Mouse (Mus musculus): Measurements from ENCODE around the gene Pid1. TPM values are rescaled to one million over a fixed set of nuclear protein-coding genes. Genes with fewer than 3 reads are reported as not detected.

The Pid1 gene
- polyA plus RNA-seq, 1 experiment from 2014 or later, result 84.9 TPM

DNA sequence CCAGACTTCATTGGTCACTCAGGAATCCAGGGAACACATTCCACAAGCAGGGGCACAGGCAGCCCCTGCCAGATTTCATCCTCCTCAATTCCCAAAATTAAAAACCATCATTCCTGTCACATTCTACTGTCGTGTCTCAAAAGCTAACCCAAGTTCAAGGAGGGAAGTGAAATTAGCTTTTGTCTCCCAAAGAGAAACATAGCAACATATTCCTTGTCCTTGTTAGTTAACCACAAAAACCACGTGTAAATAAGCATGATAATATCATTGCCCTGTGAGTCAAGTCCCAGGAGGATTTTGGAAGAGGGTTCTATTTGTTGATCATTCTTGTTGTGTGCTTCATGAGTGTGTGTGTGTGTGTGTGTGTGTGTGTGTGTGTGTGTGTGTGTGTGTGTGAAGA, 164.1 kb downstream of the Pid1 start:
- H3K36me3 ChIP-seq (ENCODE audit: control insufficient read depth, insufficient read depth, low read length), result no peaks in the 10 kb centered on the region
- H3K4me2 ChIP-seq (replicated peaks; ENCODE audit: low read depth, low read length), result no peak overlapping the region
- H3K9ac ChIP-seq (ENCODE audit: low read depth, low read length), result no peak overlapping the region
- H3K27me3 ChIP-seq (ENCODE audit: control insufficient read depth, insufficient read depth, low read length), result no peaks in the 10 kb centered on the region
- no peaks in the 10 kb centered on the region for H3K4me1 ChIP-seq (replicated peaks; ENCODE audit: control insufficient read depth, insufficient read depth, low read length)
- WGBS, result 64% methylated on average over 2 of the region's 2 CpGs
- H3K27ac ChIP-seq (ENCODE audit: low read depth, low read length), result no peak overlapping the region
- no peak for ATAC-seq (ENCODE audit: low FRiP score)
- no peak for DNase-seq (ENCODE audit: low spot score)
- no peaks in the 10 kb centered on the region for H3K9me3 ChIP-seq (ENCODE audit: control insufficient read depth, low read length)
- no peak overlapping the region for H3K4me3 ChIP-seq (ENCODE audit: low read depth, low read length)

- 89% methylated on average over 2 of the region's 2 CpGs for WGBS
- DNase-seq (ENCODE audit: low spot score) (no peak), ATAC-seq (ENCODE audit: low FRiP score) (no peak)
- H3K9ac ChIP-seq (ENCODE audit: low read depth, low read length), result no peak overlapping the region
- no peaks in the 10 kb centered on the region for H3K27me3 ChIP-seq (ENCODE audit: control insufficient read depth, insufficient read depth, low read length)
- H3K4me3 ChIP-seq (ENCODE audit: low read depth, low read length), result no peak overlapping the region
- no peaks in the 10 kb centered on the region for H3K9me3 ChIP-seq (ENCODE audit: control insufficient read depth, low read length)
- H3K4me2 ChIP-seq (replicated peaks; ENCODE audit: low read depth, low read length), result no peak overlapping the region
- no peak overlapping the region for H3K27ac ChIP-seq (ENCODE audit: low read depth, low read length)
- H3K4me1 ChIP-seq (replicated peaks; ENCODE audit: control insufficient read depth, insufficient read depth, low read length), result no peaks in the 10 kb centered on the region
- H3K36me3 ChIP-seq (ENCODE audit: control insufficient read depth, insufficient read depth, low read length), result no peaks in the 10 kb centered on the region
These were observed 165.1 kb downstream of the Pid1 start for GRCm38 (mm10) chr1:84198887-84199286.

- Histone ChIP-seq H3K9me3 (ENCODE audit: control insufficient read depth, low read length) (no peaks in the 10 kb centered on the region), H3K36me3 (ENCODE audit: control insufficient read depth, insufficient read depth, low read length) (no peaks in the 10 kb centered on the region), H3K4me1 (replicated peaks; ENCODE audit: control insufficient read depth, insufficient read depth, low read length) (no peaks in the 10 kb centered on the region), H3K27me3 (ENCODE audit: control insufficient read depth, insufficient read depth, low read length) (no peaks in the 10 kb centered on the region), H3K9ac (ENCODE audit: low read depth, low read length) (no peak overlapping the region), H3K4me2 (replicated peaks; ENCODE audit: low read depth, low read length) (no peak overlapping the region), H3K4me3 (ENCODE audit: low read depth, low read length) (no peak overlapping the region), H3K27ac (ENCODE audit: low read depth, low read length) (no peak overlapping the region)
- DNase-seq (ENCODE audit: low spot score), result no peak
- no peak for ATAC-seq (ENCODE audit: low FRiP score)
These were observed 171.8 kb downstream of the Pid1 start for GRCm38 (mm10) chr1:84192167-84192566.

DNA sequence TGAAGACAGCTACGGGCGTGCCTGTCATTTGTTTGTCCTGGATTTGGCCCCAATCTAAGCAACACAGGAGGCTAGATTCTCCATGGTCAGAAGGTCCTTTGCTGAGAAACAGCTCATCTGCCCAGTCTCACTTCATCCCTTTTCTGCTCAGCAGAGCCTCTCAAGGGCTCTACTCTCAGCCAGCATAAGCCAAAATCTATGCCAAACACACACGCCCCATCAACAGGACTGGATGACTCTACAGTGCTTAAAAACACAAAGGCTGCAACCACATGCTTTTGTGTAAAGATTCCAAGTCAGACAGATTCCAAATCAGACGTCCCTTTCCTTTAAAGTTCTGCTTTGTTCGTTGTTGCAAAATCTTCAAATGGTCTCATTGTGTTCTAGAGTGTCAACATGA, 174.5 kb downstream of the Pid1 start:
- H3K9me3 ChIP-seq (ENCODE audit: control insufficient read depth, low read length), result no peaks in the 10 kb centered on the region
- no peak for DNase-seq (ENCODE audit: low spot score)
- ATAC-seq (ENCODE audit: low FRiP score), result no peak
- 85% methylated on average over 5 of the region's 5 CpGs for WGBS
- no peaks in the 10 kb centered on the region for H3K36me3 ChIP-seq (ENCODE audit: control insufficient read depth, insufficient read depth, low read length)
- H3K4me3 ChIP-seq (ENCODE audit: low read depth, low read length), result no peak overlapping the region
- H3K9ac ChIP-seq (ENCODE audit: low read depth, low read length), result no peak overlapping the region
- no peak overlapping the region for H3K4me2 ChIP-seq (replicated peaks; ENCODE audit: low read depth, low read length)
- H3K27ac ChIP-seq (ENCODE audit: low read depth, low read length), result no peak overlapping the region
- H3K4me1 ChIP-seq (replicated peaks; ENCODE audit: control insufficient read depth, insufficient read depth, low read length), result no peaks in the 10 kb centered on the region
- no peaks in the 10 kb centered on the region for H3K27me3 ChIP-seq (ENCODE audit: control insufficient read depth, insufficient read depth, low read length)

GRCm38 (mm10) chr1:84186756-84187437, 177.1 kb downstream of the Pid1 start:
- Histone ChIP-seq H3K4me1 (replicated peaks; ENCODE audit: control insufficient read depth, insufficient read depth, low read length) (no peaks in the 10 kb centered on the region), H3K4me3 (ENCODE audit: low read depth, low read length) (no peak overlapping the region), H3K27me3 (ENCODE audit: control insufficient read depth, insufficient read depth, low read length) (no peaks in the 10 kb centered on the region), H3K9ac (ENCODE audit: low read depth, low read length) (no peak overlapping the region), H3K27ac (ENCODE audit: low read depth, low read length) (no peak overlapping the region), H3K9me3 (ENCODE audit: control insufficient read depth, low read length) (no peaks in the 10 kb centered on the region), H3K4me2 (replicated peaks; ENCODE audit: low read depth, low read length) (no peak overlapping the region), H3K36me3 (ENCODE audit: control insufficient read depth, insufficient read depth, low read length) (no peaks in the 10 kb centered on the region)
- 67% methylated on average over 4 of the region's 4 CpGs for WGBS
- no peak for DNase-seq (ENCODE audit: low spot score)
- ATAC-seq (ENCODE audit: low FRiP score), result no peak

GRCm38 (mm10) chr1:84177696-84178095, 186.3 kb downstream of the Pid1 start:
- Histone ChIP-seq H3K4me1 (replicated peaks; ENCODE audit: control insufficient read depth, insufficient read depth, low read length) (no peaks in the 10 kb centered on the region), H3K4me2 (replicated peaks; ENCODE audit: low read depth, low read length) (no peak overlapping the region), H3K27ac (ENCODE audit: low read depth, low read length) (no peak overlapping the region), H3K27me3 (ENCODE audit: control insufficient read depth, insufficient read depth, low read length) (no peaks in the 10 kb centered on the region), H3K4me3 (ENCODE audit: low read depth, low read length) (no peak overlapping the region), H3K9me3 (ENCODE audit: control insufficient read depth, low read length) (no peaks in the 10 kb centered on the region), H3K36me3 (ENCODE audit: control insufficient read depth, insufficient read depth, low read length) (no peaks in the 10 kb centered on the region), H3K9ac (ENCODE audit: low read depth, low read length) (no peak overlapping the region)
- no peak for ATAC-seq (ENCODE audit: low FRiP score)
- DNase-seq (ENCODE audit: low spot score), result no peak
- WGBS, result 78% methylated on average over 1 of the region's 1 CpGs

- no peaks in the 10 kb centered on the region for H3K4me1 ChIP-seq (replicated peaks; ENCODE audit: control insufficient read depth, insufficient read depth, low read length)
- whole genome bisulfite sequencing, result 22% methylated on average over 2 of the region's 2 CpGs
- no peaks in the 10 kb centered on the region for H3K9me3 ChIP-seq (ENCODE audit: control insufficient read depth, low read length)
- DNase-seq (ENCODE audit: low spot score) (peak; percentile 40), ATAC-seq (ENCODE audit: low FRiP score) (peak; percentile 88)
- no peak overlapping the region for H3K4me2 ChIP-seq (replicated peaks; ENCODE audit: low read depth, low read length)
- H3K9ac ChIP-seq (ENCODE audit: low read depth, low read length), result no peak overlapping the region; the same call in 1 of the 2 replicates
- H3K4me3 ChIP-seq (ENCODE audit: low read depth, low read length), result no peak overlapping the region
- no peaks in the 10 kb centered on the region for H3K36me3 ChIP-seq (ENCODE audit: control insufficient read depth, insufficient read depth, low read length)
- no peaks in the 10 kb centered on the region for H3K27me3 ChIP-seq (ENCODE audit: control insufficient read depth, insufficient read depth, low read length)
- H3K27ac ChIP-seq (ENCODE audit: low read depth, low read length), result no peak overlapping the region
These were observed 186.9 kb downstream of the Pid1 start for GRCm38 (mm10) chr1:84177033-84177432.

DNA sequence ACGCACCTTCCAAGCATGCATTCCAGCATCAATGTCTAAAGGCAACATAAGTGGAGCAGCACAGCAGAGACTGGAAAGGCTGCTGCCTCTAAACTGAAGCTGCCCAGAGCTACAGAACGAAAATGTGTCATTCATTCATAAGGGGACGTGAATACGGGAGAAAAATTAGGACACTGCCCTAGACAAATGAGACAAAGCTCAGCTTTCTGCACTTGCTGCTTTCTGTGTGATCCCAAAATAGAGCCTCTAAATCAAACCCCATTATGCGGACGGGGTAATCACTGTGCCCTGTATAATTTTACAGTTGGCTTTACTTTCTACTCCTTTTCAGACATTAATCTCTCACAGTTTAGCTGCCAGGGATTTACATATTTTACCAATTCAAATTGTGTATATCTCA, 191.0 kb downstream of the Pid1 start:
- Histone ChIP-seq H3K9ac (ENCODE audit: low read depth, low read length) (no peak overlapping the region), H3K27me3 (ENCODE audit: control insufficient read depth, insufficient read depth, low read length) (no peaks in the 10 kb centered on the region), H3K4me2 (replicated peaks; ENCODE audit: low read depth, low read length) (no peak overlapping the region), H3K9me3 (ENCODE audit: control insufficient read depth, low read length) (no peaks in the 10 kb centered on the region), H3K27ac (ENCODE audit: low read depth, low read length) (no peak overlapping the region), H3K4me1 (replicated peaks; ENCODE audit: control insufficient read depth, insufficient read depth, low read length) (no peaks in the 10 kb centered on the region), H3K4me3 (ENCODE audit: low read depth, low read length) (no peak overlapping the region), H3K36me3 (ENCODE audit: control insufficient read depth, insufficient read depth, low read length) (no peaks in the 10 kb centered on the region)
- 82% methylated on average over 6 of the region's 6 CpGs for WGBS
- DNase-seq (ENCODE audit: low spot score), result no peak
- no peak for ATAC-seq (ENCODE audit: low FRiP score)

GRCm38 (mm10) chr1:84157790-84158189, 206.2 kb downstream of the Pid1 start:
- H3K9ac ChIP-seq (ENCODE audit: low read depth, low read length), result no peak overlapping the region
- no peaks in the 10 kb centered on the region for H3K27me3 ChIP-seq (ENCODE audit: control insufficient read depth, insufficient read depth, low read length)
- H3K9me3 ChIP-seq (ENCODE audit: control insufficient read depth, low read length), result no peaks in the 10 kb centered on the region
- no peak overlapping the region for H3K4me2 ChIP-seq (replicated peaks; ENCODE audit: low read depth, low read length)
- 88% methylated on average over 3 of the region's 3 CpGs for WGBS
- H3K4me1 ChIP-seq (replicated peaks; ENCODE audit: control insufficient read depth, insufficient read depth, low read length), result no peaks in the 10 kb centered on the region
- H3K4me3 ChIP-seq (ENCODE audit: low read depth, low read length), result no peak overlapping the region
- H3K27ac ChIP-seq (ENCODE audit: low read depth, low read length), result no peak overlapping the region
- ATAC-seq (ENCODE audit: low FRiP score), result no peak
- no peak for DNase-seq (ENCODE audit: low spot score)
- H3K36me3 ChIP-seq (ENCODE audit: control insufficient read depth, insufficient read depth, low read length), result no peaks in the 10 kb centered on the region

Measured in hindbrain, embryonic 11.5 days (tissue).